Mouse (Mus musculus): ENCODE results near the gene Amph.
"Not testable (repeated sequence)": the region's sequence is repeated elsewhere in the genome, so short reads cannot be mapped to it uniquely, and the experiment has no call there.

Amph gene

DNA sequence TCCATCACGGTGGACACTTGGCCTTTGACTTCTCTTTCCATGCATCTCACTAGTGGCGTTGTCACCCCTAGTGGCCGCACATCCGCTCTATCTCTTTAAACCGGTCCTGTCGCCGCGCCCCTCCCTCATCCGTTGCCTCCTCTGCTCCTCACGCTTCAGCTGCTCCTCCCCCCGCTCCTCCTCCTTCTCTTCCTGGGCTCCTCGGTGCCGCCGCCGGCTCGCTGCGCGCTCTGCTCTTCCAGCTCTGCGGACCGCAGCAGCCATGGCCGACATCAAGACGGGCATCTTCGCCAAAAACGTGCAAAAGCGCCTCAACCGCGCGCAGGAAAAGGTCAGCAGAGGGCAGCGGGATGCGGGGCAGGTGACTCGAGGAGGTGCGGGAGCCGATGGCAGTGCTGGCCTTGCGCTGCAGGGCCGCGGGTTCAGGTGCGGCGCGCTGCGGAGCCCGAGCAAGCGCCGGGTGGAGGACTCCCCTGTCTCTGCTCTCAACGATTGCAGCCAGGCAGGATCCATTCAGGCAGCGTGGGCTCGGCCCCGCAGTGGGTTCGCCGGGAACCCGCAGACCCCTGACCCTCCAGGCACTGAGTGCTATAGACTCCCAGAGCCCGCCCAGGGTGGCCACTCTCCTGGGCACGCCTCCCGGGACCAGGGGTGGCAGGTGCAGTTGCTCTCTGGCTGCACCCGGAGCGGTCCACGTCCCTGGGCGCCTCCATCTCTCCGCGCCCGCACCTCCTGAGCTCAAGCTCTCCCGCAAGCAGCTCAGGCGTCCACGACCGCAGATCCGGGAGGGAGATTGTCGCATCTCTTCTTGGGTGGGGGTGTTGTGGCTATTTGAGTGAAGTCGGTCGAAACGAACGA is at the start of gene Amph:
Gene Amph (plus strand): TSS at position 35 of the 858 bp plus-strand sequence.
- peak; percentile 95 for DNase-seq (ENCODE audit: low read depth, low spot score)

DNA sequence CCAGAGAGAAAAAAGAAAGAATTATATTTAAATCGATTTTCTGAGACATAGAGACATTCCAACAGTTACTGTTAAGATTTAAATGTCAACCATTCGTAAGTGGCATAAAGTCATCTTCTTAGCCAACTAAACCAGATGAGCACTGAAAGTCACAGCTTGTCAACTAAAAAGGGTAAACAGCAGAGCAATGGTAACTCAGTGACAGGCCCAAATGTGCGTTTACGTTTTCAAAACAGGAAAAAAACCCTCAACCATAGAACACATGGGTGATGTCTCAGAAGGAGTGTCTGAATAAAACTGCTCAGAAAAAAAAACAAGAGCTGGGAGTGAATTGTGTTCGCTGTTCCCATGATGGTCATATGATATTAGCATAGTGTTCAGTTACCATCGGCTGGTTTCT is 44.4 kb upstream of the Amph start:
- DNase-seq (ENCODE audit: low read depth, low spot score): no peak

GRCm38 (mm10) chr13:18914774-18915173 is 33.2 kb upstream of the Amph start:
- no peak for DNase-seq (ENCODE audit: low read depth, low spot score)

DNA sequence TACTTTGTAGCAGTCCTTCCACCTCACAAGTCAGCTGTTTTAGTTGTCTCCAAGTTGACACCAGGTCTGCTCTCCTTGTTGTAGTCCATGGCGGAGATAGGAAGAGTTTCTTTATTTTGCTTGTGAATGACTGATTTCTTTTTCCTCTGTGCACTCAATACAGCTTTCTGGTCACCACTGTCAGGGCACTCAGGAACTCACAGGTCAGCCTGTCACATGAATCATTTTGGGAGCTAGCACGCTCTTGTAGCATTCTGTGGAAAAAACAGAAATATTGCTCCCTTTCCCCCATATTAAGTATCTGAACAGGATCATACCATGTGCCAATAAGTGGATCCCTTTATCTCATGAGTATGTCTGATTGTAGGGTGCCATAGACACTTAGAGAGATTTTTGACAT is 14.8 kb upstream of the Amph start:
- not testable (repeated sequence) for DNase-seq (ENCODE audit: low read depth, low spot score)

- DNase-seq (ENCODE audit: low read depth, low spot score): no peak
These were observed 319 bp upstream of the Amph start for GRCm38 (mm10) chr13:18947686-18948085.

DNA sequence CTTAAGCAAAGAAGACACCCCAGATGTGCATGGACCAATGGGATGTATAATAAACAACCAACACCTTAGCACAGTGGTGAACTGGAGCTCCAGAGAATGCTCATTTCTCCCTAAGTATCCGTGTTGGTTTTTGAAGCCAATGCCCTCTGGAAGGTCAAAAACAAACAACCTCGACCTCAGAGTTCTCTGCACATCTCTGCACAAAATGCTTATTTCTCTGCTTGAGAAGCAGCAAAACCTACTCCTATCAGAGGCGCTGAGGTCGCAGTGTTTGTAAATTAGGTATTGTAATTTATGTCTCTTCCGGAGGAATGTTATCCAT is 985 bp downstream of the Amph start:
- no peak for DNase-seq (ENCODE audit: low read depth, low spot score)

DNA sequence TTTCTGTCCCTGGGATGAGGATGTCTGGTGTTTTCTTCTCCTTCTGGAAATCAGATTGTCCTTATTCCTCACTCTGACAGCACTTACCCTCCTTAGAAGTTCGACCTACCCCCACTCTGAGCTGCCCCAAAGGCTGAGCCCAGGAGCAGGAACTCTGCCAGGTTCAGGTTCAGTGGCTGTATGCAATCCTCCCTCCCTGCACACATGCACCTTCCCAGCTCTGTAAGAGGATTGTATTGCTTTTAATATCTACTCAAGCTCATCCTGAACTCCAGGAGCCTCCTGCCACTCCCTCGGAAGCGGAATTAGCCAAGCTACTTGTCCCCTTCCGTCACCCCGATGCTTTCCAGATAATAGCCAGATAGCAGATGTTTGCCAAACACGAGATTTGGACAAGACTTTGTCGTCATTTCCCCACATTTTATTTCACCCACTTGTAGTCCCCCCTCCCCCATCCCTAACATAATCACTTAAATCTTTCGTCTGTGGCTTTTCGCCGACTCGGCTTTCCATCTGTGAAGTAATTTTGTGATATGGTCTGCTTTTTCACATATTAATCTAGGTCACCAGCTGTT is 1.7 kb downstream of the Amph start:
- no peak for DNase-seq (ENCODE audit: low read depth, low spot score)

GRCm38 (mm10) chr13:18953575-18953974 is 5.6 kb downstream of the Amph start:
- no peak for DNase-seq (ENCODE audit: low read depth, low spot score)

GRCm38 (mm10) chr13:18956065-18956913 is 8.3 kb downstream of the Amph start:
- DNase-seq (ENCODE audit: low read depth, low spot score): no peak

DNA sequence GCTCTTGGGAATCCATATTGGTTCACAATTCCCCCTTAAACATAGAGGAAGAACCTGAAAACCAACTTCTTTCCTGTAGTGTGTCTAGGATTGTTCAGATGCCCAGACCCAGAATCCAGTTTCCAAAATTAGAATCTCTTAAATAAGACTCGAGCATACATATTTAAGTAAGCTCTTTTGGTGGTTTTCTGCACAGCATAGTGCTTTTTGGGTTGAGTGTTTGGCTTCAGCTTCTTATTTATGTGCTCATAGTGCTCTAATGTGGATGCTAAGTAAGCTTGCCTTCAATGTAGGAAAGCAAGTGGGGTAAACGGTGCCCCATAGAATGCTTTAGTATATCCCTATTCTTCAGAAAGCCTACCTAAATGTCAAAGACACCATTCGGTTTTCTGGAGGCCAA is 9.0 kb downstream of the Amph start:
- DNase-seq (ENCODE audit: low read depth, low spot score): no peak

DNA sequence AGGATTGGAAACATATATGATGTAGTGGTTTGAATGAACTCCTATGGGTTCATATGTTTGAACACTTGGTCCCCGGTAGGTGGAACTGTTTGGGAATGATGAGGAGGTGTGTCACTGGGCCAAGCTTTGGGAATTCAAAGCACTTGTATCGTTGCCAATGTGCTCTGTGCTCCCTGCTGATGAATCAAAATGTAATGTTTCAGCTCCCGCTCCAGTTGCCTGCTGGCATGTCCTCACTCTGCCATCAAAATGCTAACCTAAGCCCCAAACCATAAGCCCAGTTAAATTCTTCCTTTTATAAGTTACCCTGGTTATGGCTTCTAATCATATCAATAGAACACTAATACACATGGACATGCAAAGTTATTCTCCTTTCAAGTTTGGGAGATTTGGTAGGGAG is 24.6 kb downstream of the Amph start:
- DNase-seq (ENCODE audit: low read depth, low spot score): no peak

GRCm38 (mm10) chr13:18974351-18974750 is 26.3 kb downstream of the Amph start:
- no peak for DNase-seq (ENCODE audit: low read depth, low spot score)

DNA sequence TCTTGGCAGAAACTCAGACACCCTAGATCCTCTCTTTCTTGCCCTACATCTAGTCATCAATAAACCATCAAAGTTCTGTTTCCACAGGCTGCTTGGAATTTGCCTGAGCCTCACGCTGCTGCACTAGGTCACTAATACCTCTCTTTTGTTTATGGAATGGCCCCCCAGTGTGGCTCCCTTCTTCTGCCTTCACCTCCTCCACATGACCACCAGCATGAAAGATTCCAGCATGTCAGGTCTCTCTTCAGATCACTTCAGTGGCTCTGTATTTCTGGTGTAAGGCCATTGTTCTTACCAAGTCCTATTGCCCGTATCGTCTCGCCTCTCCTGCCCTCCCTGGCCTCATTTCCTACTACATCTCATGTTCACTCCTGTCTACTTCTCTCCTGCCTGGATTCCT is 39.3 kb downstream of the Amph start:
- DNase-seq (ENCODE audit: low read depth, low spot score): peak; percentile 53

GRCm38 (mm10) chr13:18988323-18988722 is 40.3 kb downstream of the Amph start:
- no peak for DNase-seq (ENCODE audit: low read depth, low spot score)

DNA sequence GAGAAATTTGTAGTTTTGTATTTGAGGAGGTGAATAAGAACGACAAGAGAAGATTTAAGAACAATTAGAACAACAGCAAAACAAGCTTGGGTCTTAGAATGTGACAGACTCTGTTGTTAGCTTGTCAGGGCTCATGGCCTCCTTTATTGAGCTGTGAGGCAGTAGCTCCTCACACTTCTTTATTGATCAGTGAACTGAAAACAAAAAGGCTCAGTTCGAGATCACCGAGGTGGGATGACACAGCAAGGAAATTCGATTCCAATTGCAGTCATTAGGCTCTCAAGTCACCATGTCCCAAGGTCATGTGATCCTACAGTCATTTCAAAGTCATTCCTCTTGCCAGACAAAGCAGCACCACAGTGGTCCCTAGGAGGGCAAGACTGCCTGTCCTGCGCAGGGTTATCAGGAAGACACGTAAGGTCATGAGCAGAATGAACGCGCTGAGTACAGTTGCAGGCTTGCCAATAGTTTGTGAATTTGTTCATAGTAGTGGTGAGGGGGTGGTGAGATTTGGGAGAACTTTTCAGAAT is 41.2 kb downstream of the Amph start:
- peak; percentile 35 for DNase-seq (ENCODE audit: low read depth, low spot score)

DNA sequence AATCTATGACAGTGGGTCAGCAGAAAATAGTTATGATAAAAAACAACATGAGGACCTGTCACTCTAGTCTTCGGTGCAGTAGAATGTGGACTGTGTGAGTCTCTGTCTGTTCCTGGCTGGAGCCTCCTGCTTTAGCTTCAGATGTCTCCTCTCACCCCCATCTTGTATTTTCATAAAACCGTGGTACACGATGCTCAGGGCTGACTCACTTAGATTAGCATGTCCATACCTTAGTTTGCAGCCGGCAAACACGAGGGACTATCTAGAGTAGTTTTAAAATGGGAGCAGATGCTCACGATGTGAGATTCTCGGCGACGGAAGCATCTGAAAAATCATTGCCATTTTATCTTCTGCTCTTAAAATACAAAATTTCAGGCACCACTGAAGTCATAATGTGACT is 54.5 kb downstream of the Amph start:
- DNase-seq (ENCODE audit: low read depth, low spot score): no peak

- no peak for DNase-seq (ENCODE audit: low read depth, low spot score)
These were observed 56.4 kb downstream of the Amph start for GRCm38 (mm10) chr13:19004406-19004805.

DNA sequence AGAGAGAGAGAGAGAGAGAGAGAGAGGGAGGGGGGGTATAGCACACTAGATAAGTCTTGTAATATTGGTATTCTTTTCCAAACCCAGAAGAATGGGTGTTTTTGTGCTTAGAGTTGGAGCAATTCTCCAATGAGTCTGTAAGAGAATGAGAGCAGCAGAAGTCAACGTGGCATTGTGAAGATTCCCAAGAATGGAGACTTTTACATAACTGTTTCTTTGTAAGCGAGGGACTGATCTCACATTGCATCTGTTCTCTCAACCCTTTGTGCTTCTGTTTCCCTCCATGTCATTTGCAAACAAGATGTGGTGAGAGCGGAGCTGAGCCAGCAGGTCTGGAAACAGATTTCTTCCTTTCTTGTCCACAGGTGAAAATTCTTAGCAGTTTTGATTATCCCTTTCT is 60.4 kb downstream of the Amph start:
- DNase-seq (ENCODE audit: low read depth, low spot score): no peak

DNA sequence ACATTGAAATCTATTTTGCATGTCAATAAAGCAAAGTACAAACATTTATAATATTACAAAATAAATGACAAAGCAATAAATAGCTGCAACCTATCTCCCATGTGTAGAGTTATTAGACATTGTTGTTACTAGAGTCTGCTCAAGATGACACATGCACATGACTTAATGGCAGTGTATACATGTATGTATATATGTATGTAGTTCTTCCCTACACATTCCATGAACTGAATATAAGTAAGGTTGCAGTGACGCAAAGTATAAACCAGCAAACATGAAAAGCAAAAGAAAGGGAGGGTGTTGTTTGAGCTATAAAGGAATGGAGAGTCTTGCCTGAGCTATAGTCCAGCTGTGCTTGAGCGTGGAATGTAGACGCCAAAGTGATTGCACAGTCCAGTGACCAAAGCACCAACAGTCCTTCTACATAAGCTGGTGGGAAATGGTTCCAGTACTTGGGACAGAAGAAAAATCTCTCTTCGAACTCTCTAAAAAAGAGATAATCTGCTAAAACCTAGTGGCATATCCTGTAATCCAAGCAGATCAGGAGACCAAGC is 66.9 kb downstream of the Amph start:
- no peak for DNase-seq (ENCODE audit: low read depth, low spot score)

DNA sequence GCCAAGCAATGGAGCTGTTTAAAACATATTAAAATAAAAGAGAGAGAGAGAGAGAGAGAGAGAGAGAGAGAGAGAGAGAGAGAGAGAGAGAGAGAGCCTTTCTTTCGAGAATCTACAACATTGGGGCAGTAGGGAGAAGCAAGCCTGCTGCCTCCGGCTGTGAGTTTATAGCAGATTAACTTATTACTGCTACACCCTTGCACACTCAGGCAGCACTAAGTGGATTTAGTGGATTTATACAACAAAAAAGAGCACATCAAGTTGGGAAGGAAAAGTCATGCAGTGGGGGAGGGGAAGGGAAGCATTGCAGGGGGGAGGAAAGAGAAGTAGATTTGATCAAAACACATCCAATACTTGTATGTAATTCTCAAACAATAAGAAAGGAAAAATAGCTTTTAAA is 73.5 kb downstream of the Amph start:
- no peak for DNase-seq (ENCODE audit: low read depth, low spot score)

DNA sequence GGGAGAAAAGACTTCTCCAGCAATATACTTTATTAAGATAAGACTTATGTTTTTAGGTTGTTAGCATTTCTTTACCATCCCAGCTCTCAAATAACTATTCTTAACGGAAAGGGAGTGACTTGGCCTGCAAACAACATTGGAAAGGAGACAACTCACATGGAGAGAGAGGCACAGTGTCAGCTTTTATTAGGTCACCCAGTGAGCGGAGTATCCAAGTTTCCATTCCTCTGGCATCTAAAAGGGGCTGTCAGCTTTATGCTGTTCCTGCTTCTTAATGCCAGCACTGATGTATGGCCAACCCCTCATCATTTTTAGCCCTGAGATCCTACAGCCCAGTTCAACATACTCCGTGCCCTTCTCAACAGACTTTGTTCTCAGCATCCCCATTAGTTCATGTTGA is 74.3 kb downstream of the Amph start:
- DNase-seq (ENCODE audit: low read depth, low spot score): no peak

- no peak for DNase-seq (ENCODE audit: low read depth, low spot score)
These were observed 77.2 kb downstream of the Amph start for GRCm38 (mm10) chr13:19025091-19025688.

All from R1 (cell line).